Mouse (Mus musculus) left cerebral cortex, postnatal 10 days (tissue): ENCODE results near the gene Aff1. TPM values are rescaled to one million over a fixed set of nuclear protein-coding genes. Genes with fewer than 3 reads are reported as not detected.

Experiments used
- DNase-seq, 2 experiments: peaks; one replicate each; pipeline ENCODE4 v3.0.0; 2021 to 2022; ENCODE audit warnings: low spot score in 2 of 2, mixed read lengths in 1 of 2; ENCODE audit errors: extremely low spot score in 1 of 2
- intact Hi-C: fragments of 180-260 bp; cut with DNase I; formaldehyde crosslinking; loops from one replicate; pipeline ENCODE4 v1.15.1; 2025
- total RNA-seq, 2 experiments: library from RNA; stranded (reverse); gene quantifications; 2 replicates each; pipeline ENCODE4 v1.2.3; 2021

The Aff1 gene
- total RNA-seq, 2 experiments from 2014 or later = 5.2 to 8.9 TPM

DNA sequence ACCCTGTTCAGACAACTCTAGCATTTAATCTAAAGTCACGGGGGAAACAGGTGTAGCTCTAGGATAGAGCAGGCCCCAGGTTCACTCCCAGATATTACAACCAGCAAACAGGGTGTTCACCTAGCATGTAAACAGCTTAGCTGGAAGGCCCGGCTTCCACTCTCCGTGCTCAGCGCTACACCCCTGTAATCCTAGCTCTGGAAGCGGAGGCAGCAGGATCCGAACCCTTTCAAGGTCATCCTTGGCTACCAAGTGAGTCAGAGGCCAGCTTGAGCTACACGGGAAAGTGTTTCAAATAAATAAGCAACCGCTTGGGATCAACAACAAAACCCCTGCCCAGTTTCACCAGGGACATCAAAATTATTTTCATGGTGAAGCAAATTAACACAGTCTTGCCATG lies 2.0 kb upstream of the Aff1 start:
- no peak for DNase-seq
- intact Hi-C loops = no loop called here

DNA sequence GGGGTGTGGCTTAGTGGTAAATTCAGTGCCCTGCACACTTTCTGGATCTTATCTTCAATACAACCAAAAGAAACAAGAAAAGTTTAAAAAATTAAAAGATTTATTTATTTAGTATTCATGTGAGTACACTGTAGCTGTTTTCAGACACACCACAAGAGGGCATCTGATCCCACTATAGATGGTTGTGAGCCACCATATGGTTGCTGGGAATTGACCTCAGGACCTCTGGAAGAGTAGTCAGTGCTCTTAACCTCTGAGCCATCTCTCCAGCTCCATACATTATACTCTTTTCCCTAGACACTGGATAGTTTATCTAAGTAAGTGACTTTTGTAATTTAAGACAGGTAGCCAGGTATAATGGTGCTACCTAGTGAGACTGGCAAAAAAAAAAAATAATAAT lies 1.0 kb upstream of the Aff1 start:
- intact Hi-C loops = no loop called here
- DNase-seq = no peak

DNA sequence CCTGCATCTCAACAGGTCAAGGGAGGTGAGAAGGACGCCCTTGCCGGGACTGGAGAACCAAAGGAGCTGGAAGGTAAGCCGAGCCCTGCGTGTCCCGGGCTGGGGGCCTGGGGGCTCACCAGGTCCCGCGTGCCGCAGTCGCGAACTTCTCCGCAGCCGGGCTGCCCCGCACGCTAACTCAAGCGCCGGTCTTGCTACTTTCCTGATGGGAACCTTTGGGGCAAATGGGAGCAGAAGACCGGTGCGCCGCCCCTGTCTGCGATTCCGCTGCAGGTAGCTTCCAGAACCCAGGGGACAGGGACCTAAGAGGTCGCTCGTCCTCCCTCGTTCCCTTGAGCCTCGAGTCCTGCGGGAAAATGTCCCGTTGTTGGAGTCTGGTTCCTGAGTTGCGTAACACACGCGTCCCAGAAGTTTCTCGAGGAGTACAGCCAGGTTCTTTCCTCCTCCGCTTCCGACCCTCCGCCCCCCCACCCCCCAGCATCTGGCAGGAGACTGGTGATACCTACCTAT lies 412 bp downstream of the Aff1 start:
- DNase-seq = no peak
- intact Hi-C loops = no loop called here

DNA sequence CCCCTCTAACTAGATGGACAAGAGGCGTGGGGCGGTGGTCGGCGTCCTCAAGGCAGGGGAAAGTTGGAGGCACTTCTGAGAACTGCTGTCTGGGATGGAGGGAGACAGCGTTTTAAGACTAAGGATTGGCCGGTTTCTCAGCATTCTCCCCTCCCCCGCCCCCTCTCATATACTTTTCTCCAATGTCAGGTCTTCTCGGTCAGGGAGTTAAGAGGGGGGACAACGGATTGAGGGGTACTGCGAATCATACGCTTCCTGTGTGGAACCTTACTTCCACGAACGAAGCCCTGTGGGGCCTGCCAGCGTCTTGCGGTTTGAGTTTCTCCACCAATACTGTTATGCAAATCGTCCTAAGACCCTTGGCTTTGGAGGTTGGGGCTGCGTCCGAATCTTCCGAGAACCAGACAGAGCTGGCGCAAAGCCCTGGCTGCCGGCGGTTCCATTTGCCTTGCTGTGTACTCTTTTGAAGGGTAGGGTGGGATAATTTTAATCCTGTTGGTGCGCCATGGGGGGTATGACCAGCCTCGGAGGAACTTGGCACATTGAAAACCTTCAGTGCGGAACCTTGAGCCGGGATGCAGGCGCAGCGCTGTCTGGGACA lies 967 bp downstream of the Aff1 start:
- intact Hi-C loops = no loop called here
- DNase-seq = peak in 1 of 2 experiments; percentile 29

DNA sequence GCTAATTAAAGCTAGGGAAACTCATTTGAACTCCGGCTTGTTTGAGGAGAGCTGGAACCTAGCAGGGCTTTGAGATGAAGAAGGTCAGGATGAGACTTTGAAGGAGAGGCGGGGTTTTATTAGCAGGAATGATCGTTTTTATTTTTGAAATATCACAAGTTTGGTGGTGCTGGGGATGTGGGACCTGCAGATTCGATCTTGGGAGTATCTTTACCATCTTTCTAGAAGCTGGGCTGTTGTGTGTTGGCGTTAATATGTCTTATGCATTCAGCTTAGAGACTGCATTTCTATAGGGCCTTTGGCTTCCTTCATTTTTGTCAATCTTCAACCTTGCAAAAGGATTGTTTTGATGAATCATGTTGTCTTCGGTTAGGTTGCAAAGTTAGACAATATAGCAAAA lies 1.9 kb downstream of the Aff1 start:
- DNase-seq = no peak
- intact Hi-C loops = no loop called here

DNA sequence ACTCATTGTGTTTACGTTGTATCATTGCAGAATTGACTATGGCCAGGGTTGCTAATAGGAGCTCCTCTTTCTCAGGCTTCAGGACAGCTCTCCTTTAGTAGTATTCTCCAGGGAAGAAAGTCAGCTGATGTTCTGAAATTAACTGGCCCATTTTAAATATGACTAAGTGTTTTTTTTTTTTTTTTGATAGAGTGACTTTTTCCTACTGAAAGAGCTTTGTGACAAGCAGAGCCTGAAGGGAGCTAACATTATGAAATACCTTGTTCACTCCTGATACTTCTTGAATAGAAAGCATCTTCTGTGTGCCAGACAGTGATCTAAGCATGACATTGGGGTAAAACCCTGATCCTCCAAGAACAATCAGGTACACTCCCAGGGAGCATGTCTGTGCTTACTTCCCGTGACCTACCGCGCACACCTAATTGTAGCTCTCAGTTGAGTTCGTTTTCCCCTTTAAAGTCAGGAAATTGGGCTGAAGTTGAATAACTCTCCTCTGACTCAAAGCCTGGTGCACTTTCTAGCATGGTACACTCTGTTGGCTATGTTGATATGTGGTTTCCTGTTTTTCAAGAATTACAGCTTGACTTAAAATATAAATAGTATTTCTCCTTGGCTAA lies 5.8 kb downstream of the Aff1 start:
- intact Hi-C loops = no loop called here
- no peak for DNase-seq

DNA sequence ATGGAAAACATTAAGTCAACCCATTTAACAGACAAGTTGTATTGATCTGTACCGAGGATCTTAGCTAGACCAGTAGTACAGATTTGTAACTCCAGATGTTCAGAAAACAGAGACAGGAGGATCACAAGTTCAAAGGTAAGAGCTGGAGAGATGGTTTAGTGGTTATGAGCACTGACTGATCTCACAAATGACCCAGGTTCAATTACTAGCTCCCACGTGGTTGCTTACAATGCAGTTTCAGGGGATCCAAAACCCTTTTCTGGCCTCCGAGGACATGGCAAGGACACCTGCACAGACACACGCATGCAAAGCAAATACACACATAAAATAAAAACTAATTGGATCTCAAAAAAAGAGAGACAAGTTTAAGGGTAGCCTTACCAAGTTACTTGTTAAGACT lies 6.4 kb downstream of the Aff1 start:
- no peak for DNase-seq
- intact Hi-C loops = no loop called here

DNA sequence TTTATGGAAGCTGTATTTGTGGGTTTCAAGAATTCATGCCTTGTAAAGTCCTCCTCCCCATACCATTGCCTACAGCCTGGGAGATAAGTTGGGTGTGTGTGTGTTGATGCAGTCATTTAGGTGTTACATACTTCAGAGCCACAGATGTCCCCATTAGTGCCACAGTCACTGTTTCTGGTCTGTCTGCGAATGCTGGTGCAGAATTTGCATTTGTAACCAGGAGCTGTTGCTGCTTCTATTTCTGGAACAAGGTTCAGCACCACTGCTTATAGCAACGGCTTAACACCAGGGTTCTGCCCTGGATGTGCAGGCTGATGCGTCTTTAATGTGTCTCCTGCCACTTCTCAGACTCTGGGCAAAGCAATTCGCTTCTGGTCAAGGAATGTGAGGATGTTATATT lies 7.4 kb downstream of the Aff1 start:
- intact Hi-C loops = no loop called here

DNA sequence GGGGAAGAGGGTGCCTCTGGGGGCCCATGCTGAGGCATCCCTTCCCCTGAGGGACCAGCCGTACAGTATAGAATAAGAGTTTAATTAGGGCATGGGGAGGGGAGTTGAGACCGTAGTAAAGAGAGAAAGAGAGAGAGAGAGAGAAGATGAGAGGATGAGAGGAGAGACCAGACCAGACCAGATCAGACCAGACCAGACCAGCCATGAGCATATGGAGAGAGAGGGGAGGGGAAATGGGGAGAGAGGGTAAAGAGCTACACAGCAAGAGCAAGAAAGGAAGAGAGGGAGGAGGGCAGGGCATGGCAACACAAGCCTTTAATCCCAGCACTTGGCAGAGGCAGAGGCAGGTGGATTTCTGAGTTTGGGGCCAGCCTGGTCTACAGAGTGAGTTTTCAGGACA lies 8.5 kb downstream of the Aff1 start:
- intact Hi-C loops = no loop called here
- no peak for DNase-seq

More for the DNA sequence above, 7.4 kb downstream of the Aff1 start:
- DNase-seq = no peak

DNA sequence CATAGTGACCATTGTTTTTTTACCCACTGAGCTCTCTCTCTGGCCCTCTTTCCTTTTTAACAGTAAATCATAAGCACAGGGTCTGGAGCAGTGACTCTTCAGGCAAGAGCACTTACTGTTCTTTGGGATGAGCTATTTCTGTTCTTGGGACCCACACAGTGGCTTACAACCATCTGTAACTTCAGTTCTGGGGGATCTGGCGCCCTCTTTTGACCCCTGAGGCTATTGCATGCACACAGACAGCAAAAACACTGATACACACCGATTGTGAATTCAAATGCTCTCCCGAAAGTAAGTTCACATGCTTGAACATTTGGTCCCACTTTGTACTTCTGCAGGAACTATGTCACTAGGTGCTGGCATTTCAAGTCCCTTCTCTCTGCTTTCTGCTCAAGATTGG lies 9.3 kb downstream of the Aff1 start:
- intact Hi-C loops = no loop called here
- no peak for DNase-seq

DNA sequence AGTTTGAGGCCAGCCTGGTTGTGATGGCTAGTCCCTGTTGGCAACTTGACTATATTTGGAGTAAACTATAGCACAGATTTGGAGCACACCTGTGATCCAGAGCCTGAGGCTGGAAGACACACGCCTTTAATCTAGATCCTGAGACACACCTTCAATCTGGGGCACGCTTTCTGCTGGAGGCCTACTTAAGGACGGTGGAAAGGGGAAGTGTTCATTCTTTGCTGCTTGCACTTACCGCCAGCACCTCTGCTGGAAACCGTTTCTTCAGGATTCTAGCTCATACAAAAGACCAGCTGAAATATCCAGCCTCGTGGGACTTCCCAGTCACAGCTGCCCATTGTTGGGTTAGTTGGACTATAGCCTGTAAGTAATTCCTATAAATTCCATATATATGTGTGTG lies 10.4 kb downstream of the Aff1 start:
- DNase-seq = no peak
- intact Hi-C loops = no loop called here

DNA sequence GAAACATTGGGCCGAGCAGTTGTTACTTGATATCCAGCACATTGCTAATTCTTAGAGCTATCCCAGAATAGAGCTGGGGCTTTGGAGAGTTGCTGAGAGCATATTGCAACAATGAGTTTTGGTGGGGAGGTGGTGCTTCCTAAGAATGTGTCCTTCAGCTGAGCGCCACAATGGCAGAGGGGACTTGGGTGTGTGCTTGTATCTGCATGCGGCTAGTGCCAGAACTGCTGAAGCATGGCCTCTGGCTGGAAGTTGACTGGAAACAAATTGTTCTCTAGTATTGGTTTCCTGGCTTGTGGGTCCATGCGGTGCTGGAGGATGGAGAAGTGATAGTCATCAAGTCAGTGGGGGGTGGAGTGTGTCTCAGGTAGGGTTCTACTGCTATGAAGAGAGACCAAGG lies 13.2 kb downstream of the Aff1 start:
- intact Hi-C loops = no loop called here
- DNase-seq = no peak

DNA sequence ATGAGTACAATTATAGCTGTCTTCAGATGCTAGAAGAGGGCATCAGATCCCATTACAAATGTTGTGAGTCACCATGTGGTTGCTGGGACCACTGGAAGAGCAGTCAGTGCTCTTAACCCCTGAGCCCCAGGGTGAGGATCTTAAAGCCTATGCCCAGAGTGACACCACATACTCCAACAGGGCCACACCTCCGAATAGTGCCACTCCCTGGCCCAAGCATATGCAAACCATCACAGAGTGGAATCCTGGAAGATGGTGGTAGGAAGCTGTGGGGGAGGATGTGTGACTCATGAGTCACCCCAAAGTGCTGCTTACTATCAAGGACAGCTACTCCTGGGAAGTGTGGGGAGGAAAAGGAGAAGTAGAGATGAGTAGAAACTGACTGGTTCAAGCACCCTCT lies 13.7 kb downstream of the Aff1 start:
- DNase-seq = no peak
- intact Hi-C loops = no loop called here

DNA sequence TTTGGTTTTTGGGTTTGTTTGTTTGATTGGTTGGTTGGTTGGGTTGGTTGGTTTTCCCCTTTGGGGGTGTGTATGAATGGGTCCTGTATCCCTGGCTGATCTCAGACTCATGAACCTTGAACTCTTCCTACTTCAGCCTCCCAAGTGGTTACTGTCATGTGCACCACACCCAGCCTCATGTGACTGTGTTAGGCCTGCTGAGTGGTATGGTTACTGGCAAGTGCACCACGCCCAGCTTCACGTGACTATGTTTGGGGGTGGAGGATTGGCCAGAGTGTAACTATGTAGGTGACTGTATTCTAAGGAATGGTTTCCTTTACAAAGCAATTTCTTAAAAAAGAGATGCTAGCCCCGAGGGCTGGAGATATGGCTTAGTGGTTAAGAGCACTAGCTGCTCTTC lies 16.9 kb downstream of the Aff1 start:
- intact Hi-C loops = no loop called here
- no peak for DNase-seq

DNA sequence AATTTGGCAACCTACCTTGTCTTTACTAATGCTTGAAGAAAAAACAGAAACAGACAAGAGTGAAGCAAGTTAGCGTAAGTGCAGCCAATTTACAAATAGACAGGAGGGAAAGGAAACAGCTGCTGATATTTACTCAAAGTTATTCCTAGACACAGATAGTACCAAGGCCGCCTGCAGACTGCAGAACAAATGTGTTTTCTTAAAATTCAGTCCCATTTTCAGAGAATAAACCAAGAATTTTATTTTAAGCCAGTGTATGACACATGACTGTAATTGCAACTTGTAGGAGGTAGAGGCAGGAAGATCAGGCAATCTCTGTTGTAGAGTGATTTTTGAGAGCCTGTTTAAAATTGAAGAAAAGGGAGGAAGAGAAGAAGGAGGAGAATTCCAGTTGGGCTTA lies 19.7 kb downstream of the Aff1 start:
- no peak for DNase-seq
- intact Hi-C loops = no loop called here

DNA sequence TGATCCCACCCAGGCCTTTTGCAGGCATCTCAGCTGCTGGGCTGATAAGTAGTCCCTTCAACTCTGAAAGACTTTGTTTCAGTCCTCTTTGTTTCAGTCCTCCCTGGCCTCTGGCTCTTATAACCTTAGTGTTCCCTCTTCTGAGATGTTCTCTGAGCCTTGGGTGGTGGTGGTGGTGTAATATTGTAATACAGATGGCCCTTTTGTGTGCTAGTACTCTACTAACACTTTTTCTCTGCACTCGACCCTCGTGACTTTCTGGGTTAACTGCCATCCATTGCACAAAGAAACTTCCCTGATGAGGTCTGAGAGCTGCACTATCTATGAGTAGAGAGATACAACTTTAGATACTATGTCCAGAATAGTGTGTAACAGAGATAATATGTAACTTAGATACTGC lies 21.2 kb downstream of the Aff1 start:
- intact Hi-C loops = no loop called here
- no peak for DNase-seq

DNA sequence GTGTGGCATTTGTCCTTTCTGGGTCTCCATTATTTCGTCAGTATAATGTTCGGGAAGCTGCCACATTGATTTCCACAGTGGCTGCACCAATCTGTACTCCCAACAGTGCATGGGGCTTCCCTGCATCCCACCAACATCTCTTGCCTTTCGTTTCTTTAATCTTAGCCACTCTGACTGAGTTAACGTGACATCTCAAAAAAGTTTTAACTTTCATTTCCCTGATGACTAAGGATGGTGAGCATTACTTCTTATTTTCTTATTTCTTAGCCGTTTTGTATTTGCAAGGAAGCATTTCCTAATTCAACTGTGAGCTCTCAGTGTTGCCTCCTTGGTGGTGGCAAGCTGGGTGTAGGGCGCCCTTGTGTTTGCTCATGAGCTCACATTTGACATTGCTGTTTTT lies 22.8 kb downstream of the Aff1 start:
- DNase-seq = no peak
- intact Hi-C loops = no loop called here

DNA sequence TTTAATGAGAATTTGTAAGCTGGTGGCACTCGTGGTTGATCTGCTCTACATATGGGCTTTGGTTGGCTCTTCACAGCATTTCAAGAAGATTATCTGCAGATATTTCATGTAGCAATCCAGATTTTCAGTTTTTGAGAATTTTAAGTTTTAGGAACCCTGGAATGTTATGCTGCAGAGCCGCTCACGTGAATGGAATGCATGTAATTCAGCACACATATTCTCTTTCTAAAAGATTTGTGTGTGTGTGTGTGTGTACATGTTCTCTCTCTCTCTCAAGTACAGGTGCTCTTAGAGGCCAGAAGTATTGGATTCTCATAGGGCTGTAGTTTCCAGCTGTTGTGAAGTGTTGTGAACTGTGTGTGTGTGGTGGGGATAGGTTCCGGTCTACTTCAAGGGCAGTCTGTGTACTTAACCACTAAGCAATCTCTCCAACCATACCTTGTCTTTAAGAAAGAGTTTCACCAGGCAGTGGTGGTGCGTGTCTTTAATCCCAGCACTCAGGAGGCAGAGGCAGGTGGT lies 24.7 kb downstream of the Aff1 start:
- DNase-seq = no peak
- intact Hi-C loops = no loop called here

DNA sequence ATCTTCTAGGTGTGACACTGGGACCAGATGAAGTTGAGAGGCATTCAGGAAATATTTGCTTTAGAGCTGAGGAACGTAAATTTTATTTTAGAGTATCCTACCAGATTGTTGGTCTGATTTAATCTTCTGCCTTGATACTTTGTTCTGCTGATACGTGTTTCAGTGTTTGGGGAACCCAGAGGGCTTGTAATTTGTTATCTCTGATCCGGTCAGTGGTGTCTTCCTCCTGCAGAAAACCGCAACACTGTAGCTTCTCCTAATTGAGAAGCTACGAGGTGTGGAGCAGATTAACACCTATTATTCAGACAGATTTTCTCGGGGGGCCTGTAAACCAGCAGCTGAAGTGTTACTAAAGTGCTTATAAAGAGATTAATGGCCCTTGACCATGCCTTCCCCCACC lies 27.0 kb downstream of the Aff1 start:
- intact Hi-C loops = no loop called here
- DNase-seq = no peak

DNA sequence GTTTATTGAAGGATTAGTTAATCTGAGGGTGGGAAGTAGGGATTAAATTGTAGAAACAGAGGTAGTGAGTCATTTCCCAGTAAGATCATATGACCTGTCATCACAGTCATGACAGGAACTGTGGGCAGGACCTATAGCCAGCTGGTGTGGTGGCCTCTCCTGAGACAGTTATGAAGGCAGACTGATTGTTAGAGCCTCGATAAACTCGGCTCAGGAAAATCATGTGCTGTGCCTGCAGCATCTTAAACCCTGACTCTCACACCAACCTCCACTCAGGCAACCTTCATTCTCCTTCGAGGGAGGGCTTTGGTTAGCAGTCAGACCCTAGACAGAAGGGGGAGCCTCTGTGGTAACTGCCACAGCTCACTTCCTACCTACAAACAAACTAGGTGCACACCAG lies 27.7 kb downstream of the Aff1 start:
- no peak for DNase-seq
- intact Hi-C loops = no loop called here

DNA sequence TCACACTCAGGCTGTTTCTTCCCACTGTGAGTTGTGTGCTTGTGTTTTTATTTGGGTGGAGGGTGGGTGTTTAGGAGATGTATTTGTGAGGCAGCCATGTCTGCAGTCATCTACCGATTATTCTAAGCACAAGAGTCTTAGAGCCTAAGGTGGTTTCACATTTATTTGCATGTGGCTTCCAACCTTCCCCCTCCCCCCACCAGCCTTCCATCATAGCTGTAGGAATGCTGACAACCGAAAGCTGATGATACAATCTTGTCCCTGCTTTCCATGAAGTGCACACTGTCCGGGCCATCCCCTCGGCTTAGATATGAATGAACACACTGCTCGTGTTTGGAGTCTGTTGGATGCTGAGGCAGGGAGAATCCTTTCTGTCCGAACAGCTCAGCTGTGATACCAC lies 28.8 kb downstream of the Aff1 start:
- DNase-seq = no peak
- intact Hi-C loops = no loop called here
